Mouse (Mus musculus) bone marrow, adult 2 months (tissue): ENCODE results near the gene Nudt9.

Source experiments
- CTCF ChIP-seq: fragments of 200-500 bp; IDR thresholded peaks from 2 replicates; pipeline ENCODE4 v1.5.1; 2011; ENCODE audit warnings: low read length, control low read depth; ENCODE audit not compliant: control insufficient read depth, insufficient read depth
- POLR2A ChIP-seq: fragments of 200-500 bp; IDR thresholded peaks from 2 replicates; pipeline ENCODE4 v1.6.1; 2011; ENCODE audit warnings: low read depth, mild to moderate bottlenecking, control low read depth, low read length, borderline replicate concordance; ENCODE audit not compliant: control insufficient read depth

- TF ChIP-seq POLR2A (no peak), CTCF (no peak)
These were observed 9.7 kb downstream of the Nudt9 start for GRCm38 (mm10) chr5:104055816-104056215.
